Mouse (Mus musculus) CD4-positive, CD25-positive, alpha-beta regulatory T cell, adult 2 months (primary cell): ENCODE measurements around the gene Gm49387.

Source experiments
- DNase-seq: peaks from one replicate; pipeline ENCODE4 v3.0.0-alpha.2; 2012; ENCODE audit warnings: low read depth, low spot score

The Gm49387 gene

GRCm38 (mm10) chr14:31662555-31663211, 22.0 kb upstream of the Gm49387 start:
- DNase-seq = peak; percentile 38

GRCm38 (mm10) chr14:31661671-31662554, 21.2 kb upstream of the Gm49387 start:
- peak; percentile 88 for DNase-seq

DNA sequence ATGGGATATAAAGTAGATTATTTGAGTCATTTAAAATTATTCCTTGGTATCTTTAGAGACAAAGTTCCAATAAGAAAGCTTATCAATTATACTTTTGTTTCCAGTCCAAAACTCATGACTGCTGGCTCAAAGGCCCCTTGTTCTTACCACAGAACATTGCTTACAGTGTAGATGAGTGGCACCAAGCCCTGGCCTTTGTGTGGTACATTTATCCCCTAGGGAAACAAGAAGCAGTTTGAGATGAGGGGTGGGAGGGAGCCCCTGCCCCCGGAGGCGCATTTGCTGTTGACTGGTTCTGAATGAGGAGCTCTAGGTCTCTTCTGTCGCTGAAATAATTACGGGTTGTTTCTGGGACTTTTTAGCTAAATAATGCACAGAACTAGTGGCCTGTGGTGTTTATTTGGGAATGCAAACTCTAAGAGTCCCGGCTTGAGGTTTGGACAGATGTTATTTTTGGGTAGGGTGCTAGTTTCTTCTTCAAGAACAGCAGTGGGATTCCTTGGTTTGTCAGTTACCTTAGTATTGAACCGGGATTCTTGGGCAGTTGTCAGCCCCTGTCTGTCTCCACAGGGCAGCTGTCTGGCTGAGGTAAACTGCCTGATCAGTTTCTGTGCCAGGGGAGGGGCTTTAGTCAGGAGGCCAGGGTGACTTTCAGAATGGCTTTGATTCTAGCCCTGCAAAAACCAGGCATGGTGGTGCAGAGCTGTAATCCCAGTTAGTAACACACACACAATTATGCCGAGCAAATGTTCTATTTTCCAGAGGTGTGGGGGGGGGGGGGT, 19.8 kb upstream of the Gm49387 start:
- no peak for DNase-seq

GRCm38 (mm10) chr14:31659501-31660181, 19.0 kb upstream of the Gm49387 start:
- DNase-seq = no peak

GRCm38 (mm10) chr14:31658126-31658680, 17.5 kb upstream of the Gm49387 start:
- DNase-seq = no peak

- DNase-seq = peak; percentile 86
Measured at GRCm38 (mm10) chr14:31656857-31657645, 16.4 kb upstream of the Gm49387 start.

GRCm38 (mm10) chr14:31656386-31656785, 15.7 kb upstream of the Gm49387 start:
- DNase-seq = no peak

DNA sequence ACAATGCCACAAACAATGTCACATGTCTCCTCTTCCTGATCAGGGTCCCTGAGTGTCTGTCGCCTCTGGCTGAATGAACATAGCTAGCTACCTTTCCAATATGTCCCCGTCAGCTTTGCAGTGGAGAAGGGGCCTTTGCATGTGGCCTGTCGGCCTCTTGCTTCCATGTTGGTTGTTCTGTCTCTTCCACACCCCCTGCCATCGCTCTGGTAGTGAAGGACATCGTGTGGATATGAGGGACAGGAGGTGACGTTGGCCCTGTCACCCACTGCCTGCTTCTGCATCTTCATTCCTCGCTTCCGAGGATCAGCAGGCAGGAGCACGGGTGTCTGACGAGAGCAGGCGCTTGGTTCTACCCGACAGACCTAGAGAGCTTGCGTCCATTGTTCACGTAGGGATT, 14.7 kb upstream of the Gm49387 start:
- DNase-seq = no peak

- no peak for DNase-seq
Measured at GRCm38 (mm10) chr14:31654816-31655215, 14.1 kb upstream of the Gm49387 start.

GRCm38 (mm10) chr14:31653101-31653875, 12.6 kb upstream of the Gm49387 start:
- DNase-seq = no peak

GRCm38 (mm10) chr14:31652624-31653023, 11.9 kb upstream of the Gm49387 start:
- DNase-seq = no peak

GRCm38 (mm10) chr14:31652106-31652505, 11.4 kb upstream of the Gm49387 start:
- DNase-seq = no peak

DNA sequence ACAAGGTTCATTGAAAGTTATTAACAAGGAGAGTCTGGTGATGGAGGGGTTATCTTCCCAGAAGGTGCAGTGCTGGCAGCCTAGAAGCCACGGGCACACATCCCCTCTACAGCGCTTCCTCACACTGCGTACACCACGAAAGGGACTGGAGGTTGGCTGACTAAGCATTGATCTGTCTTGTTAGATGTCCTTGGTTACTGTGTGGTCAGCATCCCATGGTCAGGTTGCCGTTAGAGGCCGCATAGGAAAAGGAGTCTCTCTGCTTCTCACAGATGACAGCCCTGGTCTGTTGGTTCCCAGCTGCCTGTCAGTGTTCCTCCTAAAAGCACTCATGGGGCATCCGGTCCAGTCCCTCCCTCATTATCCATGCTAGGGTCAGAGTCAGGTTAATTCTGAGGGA, 10.5 kb upstream of the Gm49387 start:
- DNase-seq = no peak

DNA sequence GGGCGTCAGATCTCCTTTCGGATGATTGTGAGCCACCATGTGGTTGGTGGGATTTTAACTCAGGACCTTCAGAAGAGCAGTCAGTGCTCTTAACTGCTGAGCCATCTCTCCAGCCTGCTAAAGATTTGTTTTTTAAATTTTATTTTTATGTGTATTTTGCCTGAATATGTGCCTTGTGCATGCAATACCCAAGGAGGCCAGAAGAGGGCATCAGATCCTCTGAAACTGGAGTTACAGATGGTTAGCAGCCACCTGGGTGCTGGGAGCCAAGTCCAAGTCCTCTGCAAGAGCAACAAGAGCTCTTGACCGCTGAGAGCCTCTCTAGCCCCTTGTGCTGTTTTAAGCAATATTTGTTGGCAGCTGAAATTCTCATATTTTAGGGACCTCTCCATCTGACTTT, 9.7 kb upstream of the Gm49387 start:
- DNase-seq = peak; percentile 41

GRCm38 (mm10) chr14:31647991-31648390, 7.3 kb upstream of the Gm49387 start:
- DNase-seq = no peak

GRCm38 (mm10) chr14:31645920-31646319, 5.2 kb upstream of the Gm49387 start:
- no peak for DNase-seq

- DNase-seq = peak; percentile 52
Measured at GRCm38 (mm10) chr14:31644931-31645547, 4.4 kb upstream of the Gm49387 start.

- DNase-seq = no peak
Measured at GRCm38 (mm10) chr14:31644183-31644830, 3.6 kb upstream of the Gm49387 start.
